Mouse (Mus musculus): ENCODE data around the gene Prss47.
A peak's percentile ranks its signal among the peaks of the same experiment; 100 is the strongest.

The Prss47 gene

GRCm38 (mm10) chr13:65052660-65053059, at the start of gene Prss47:
TSS of gene Prss47 (minus strand) at chr13:65052760.
- DNase-seq (ENCODE audit: low read depth, low spot score) = no peak

DNA sequence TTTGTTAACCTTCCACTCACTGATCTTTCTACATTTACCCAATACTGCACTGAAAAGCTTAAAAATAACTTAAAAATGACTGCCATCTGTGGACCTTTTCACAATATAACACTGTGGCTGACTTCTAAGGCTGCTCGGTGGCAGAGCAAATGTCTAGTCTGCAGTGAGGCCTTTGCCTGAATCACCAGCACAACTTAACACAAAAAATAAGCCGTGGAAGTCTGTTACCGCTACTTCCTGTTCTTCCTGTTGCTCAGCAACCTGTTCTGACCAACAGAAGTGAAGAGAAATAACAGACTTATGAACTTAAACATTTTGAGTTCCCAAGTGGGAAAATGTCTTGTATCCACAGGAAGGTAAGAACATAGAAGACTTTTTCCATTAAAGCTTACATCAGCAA, 48.7 kb upstream of the Prss47 start:
- DNase-seq (ENCODE audit: low read depth, low spot score) = no peak

- no peak for DNase-seq (ENCODE audit: low read depth, low spot score)
Measured at GRCm38 (mm10) chr13:65100678-65101077, 48.1 kb upstream of the Prss47 start.

- no peak for DNase-seq (ENCODE audit: low read depth, low spot score)
Measured at GRCm38 (mm10) chr13:65097018-65097417, 44.5 kb upstream of the Prss47 start.

GRCm38 (mm10) chr13:65095923-65096322, 43.4 kb upstream of the Prss47 start:
- DNase-seq (ENCODE audit: low read depth, low spot score) = no peak

DNA sequence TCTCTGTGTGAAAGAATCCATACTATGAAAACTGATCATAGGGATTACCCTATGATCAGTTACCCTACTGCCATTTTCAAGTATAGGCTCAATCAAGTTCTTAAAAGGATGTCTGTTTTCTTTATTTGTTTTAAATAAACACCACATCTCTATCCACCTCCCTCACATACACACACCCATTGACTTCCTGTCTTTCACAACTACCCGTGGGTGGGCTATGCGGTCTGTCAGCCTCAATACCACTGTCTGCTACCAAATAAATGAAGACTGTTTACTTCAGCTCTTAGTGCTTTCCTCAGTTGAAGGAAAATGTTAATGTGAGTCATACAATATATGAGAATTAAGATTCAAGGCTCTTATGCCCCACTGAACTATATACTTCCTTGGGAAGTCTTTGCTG, 17.4 kb upstream of the Prss47 start:
- no peak for DNase-seq (ENCODE audit: low read depth, low spot score)

DNA sequence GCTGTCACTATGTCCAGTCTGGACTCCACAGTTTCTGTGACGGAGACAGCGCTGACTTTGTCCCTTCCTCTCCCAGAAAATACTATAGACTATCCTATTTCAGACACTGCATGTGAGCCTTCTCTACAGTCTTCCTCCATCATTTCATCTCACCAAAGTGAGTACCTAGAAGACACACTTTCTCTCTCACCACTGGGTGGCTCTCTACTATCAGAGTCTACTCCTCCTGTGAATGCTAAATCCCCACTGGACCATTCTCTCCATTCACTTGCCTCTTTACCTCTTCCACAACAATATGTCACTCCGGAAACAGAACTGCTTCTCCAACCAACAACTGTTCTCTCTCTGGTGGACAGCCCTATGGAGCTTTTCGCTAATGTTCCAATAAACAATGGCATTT, 17.5 kb downstream of the Prss47 start:
- DNase-seq (ENCODE audit: low read depth, low spot score) = peak; percentile 4

- DNase-seq (ENCODE audit: low read depth, low spot score) = no peak
Measured at GRCm38 (mm10) chr13:65032758-65033157, 19.8 kb downstream of the Prss47 start, which contains the start of gene Spata31d1c. TSS of gene Spata31d1c (plus strand) at chr13:65033058.

DNA sequence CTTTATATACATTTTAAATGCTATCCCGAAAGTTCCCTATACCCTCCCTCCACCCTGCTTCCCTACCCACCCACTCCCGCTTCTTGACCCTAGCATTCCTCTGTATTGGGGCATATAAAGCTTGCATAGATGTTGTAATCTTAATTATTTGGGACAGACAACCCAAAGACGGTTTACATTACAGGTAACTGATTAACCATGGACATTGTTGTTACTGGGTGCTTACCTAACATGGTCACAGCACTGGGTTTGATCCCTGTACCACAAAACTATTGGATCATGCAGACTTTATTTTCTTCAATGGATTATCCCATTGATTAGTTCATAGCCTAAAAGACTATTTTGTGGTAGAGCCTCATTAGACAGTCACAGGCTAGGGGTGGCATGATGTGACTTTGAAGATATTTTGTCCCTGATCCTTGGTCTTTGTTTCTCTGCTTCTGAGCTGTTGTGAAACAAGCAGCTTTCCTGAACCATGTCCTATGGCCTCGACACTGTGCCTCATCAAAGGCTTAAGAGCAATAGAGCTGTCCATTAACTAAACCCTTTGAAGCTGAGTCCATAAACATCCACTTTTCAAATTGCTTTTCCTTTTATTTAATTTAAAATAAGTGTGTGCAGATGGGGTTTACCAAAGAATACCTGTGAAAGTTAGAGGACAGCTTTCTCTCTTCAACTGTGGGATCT, 41.4 kb downstream of the Prss47 start:
- no peak for DNase-seq (ENCODE audit: low read depth, low spot score)

DNA sequence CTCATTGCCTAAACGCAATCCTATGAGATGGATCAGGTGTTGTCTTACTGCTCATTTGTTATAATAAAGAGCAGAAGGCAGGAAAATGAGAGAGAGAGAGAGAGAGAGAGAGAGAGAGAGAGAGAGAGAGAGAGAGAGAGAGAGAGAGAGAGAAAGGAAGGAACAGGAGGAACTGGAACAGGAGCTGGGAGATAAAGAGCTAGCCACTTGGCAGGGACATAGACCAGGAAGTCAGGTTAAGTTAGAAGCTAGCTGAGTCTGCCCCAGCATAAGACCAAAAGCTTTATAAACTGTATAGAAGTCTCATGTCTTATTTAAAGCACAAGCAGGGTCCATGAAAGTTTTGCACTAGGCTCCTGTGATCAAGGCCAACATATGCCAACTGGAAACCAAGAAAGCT, 44.6 kb downstream of the Prss47 start:
- DNase-seq (ENCODE audit: low read depth, low spot score) = no peak

- no peak for DNase-seq (ENCODE audit: low read depth, low spot score)
Measured at GRCm38 (mm10) chr13:65006760-65007159, 45.8 kb downstream of the Prss47 start.

- no peak for DNase-seq (ENCODE audit: low read depth, low spot score)
Measured at GRCm38 (mm10) chr13:65005414-65005813, 47.1 kb downstream of the Prss47 start.

Measured in A20 (cell line).